Mouse (Mus musculus) bone marrow macrophage, adult 2 months (primary cell): ENCODE results near the gene Mars.

Source experiments
- CTCF ChIP-seq: IDR thresholded peaks from 2 replicates; pipeline ENCODE4 v1.5.1; 2012; ENCODE audit warnings: low read depth, mild to moderate bottlenecking, low read length, moderate library complexity
- POLR2A ChIP-seq: IDR thresholded peaks from 2 replicates; pipeline ENCODE4 v1.6.1; 2012; ENCODE audit warnings: mild to moderate bottlenecking, low read depth, low read length, borderline replicate concordance

GRCm38 (mm10) chr10:127352766-127353165 is 41.2 kb upstream of the Mars start:
- no peak for TF ChIP-seq CTCF
- no peak for TF ChIP-seq POLR2A
